22 mouse cellular contexts compared by ENCODE assay signal in genomic region chr9:61844645-61845044, GRCm38 (mm10).
A peak's percentile ranks its signal among the peaks of the same experiment; 100 is the strongest.
DNase-seq lines count a peak whose midpoint lies in the region; ATAC-seq lines count a peak whose summit lies in the region.
"Had no signal": no experiment of that assay in that cellular context is flagged by ENCODE, and none has a peak within 500 bp of the region (broad histone marks: within the 10 kb centered on the region; RNA-seq: fewer than 3 reads in every experiment).

No protein-coding gene starts in this region.

- H3K27me3 ChIP-seq in forebrain, embryonic 10.5 days (ENCODE audit: poor library complexity, severe bottlenecking): peaks cover 6% of the 10 kb centered on the region; the same call in 1 of the 2 replicates
- H3K27me3 ChIP-seq in forebrain, embryonic 13.5 days: no peaks in the 10 kb centered on the region
- H3K27me3 ChIP-seq in liver, embryonic 16.5 days (ENCODE audit: control insufficient read depth, insufficient read depth, low read depth, low read length): no peaks in the 10 kb centered on the region
- no peaks in the 10 kb centered on the region; the same call in 1 of the 2 replicates for H3K27me3 ChIP-seq in liver, embryonic 11.5 days (replicated peaks; ENCODE audit: control insufficient read depth, insufficient read depth, low read length)
- no peaks in the 10 kb centered on the region for H3K27me3 ChIP-seq in midbrain, embryonic 10.5 days (ENCODE audit: low read depth, poor library complexity, severe bottlenecking)
- H3K27me3 ChIP-seq in midbrain, embryonic 15.5 days (replicated peaks): no peaks in the 10 kb centered on the region
- H3K27me3 ChIP-seq: embryonic facial prominence, embryonic 15.5 days; forebrain, embryonic 12.5 days; hindbrain, embryonic 13.5 days had no signal

- peak overlapping the region; percentile 52 for H3K27ac ChIP-seq in forebrain, embryonic 10.5 days
- no peak overlapping the region for H3K27ac ChIP-seq in forebrain, embryonic 13.5 days
- H3K27ac ChIP-seq in liver, embryonic 16.5 days (ENCODE audit: low read length): peak overlapping the region; percentile 22
- no peak overlapping the region for H3K27ac ChIP-seq in liver, embryonic 11.5 days (ENCODE audit: low read depth, low read length)
- H3K27ac ChIP-seq in midbrain, embryonic 10.5 days (replicated peaks): peak overlapping the region; percentile 64; the same call in 1 of the 2 replicates
- no peak overlapping the region for H3K27ac ChIP-seq in midbrain, embryonic 15.5 days
- H3K27ac ChIP-seq: embryonic facial prominence, embryonic 15.5 days; forebrain, embryonic 12.5 days; heart, embryonic 13.5 days; hindbrain, embryonic 13.5 days had no signal

- no peak for DNase-seq in forebrain, embryonic 10.5 days (ENCODE audit: extremely low spot score, low spot score)
- DNase-seq in liver, embryonic 11.5 days (ENCODE audit: low spot score): no peak
- no peak for DNase-seq in midbrain, embryonic 10.5 days (ENCODE audit: low spot score)
- DNase-seq in layer of hippocampus, adult 11-12 months (ENCODE audit: low spot score): no peak
- DNase-seq: adrenal gland, adult 8-10 months; adrenal gland, postnatal 36 days; B cell, adult 2 months; cerebellum, adult 2 months; cerebellum, postnatal 10 days; embryo, embryonic 11 days; forebrain, postnatal 0 days; gastrocnemius, postnatal 14 days; heart, postnatal 36 days had no signal

- H3K4me1 ChIP-seq in forebrain, embryonic 10.5 days: peaks cover 16% of the 10 kb centered on the region
- peaks cover 6% of the 10 kb centered on the region; the same call in 1 of the 2 replicates for H3K4me1 ChIP-seq in forebrain, embryonic 13.5 days
- H3K4me1 ChIP-seq in liver, embryonic 16.5 days (ENCODE audit: control insufficient read depth, low read depth, low read length): peaks cover 6% of the 10 kb centered on the region
- H3K4me1 ChIP-seq in liver, embryonic 11.5 days (replicated peaks; ENCODE audit: control insufficient read depth, insufficient read depth, low read length): no peaks in the 10 kb centered on the region
- H3K4me1 ChIP-seq in midbrain, embryonic 10.5 days: peaks cover 12% of the 10 kb centered on the region
- no peaks in the 10 kb centered on the region for H3K4me1 ChIP-seq in midbrain, embryonic 15.5 days
- H3K4me1 ChIP-seq: embryonic facial prominence, embryonic 15.5 days; heart, embryonic 13.5 days; hindbrain, embryonic 13.5 days had no signal

- no peak overlapping the region for H3K9ac ChIP-seq in forebrain, embryonic 13.5 days
- no peak overlapping the region for H3K9ac ChIP-seq in liver, embryonic 16.5 days (ENCODE audit: low read depth, low read length)
- no peak overlapping the region for H3K9ac ChIP-seq in liver, embryonic 11.5 days (ENCODE audit: low read depth, low read length)
- H3K9ac ChIP-seq in midbrain, embryonic 15.5 days: no peak overlapping the region
- H3K9ac ChIP-seq: embryonic facial prominence, embryonic 15.5 days; forebrain, embryonic 12.5 days; forebrain, postnatal 0 days; heart, embryonic 13.5 days; hindbrain, embryonic 13.5 days had no signal

- no peak overlapping the region for H3K4me3 ChIP-seq in forebrain, embryonic 10.5 days
- no peak overlapping the region for H3K4me3 ChIP-seq in forebrain, embryonic 13.5 days
- no peak overlapping the region for H3K4me3 ChIP-seq in liver, embryonic 16.5 days (ENCODE audit: low read depth, low read length)
- H3K4me3 ChIP-seq in liver, embryonic 11.5 days (ENCODE audit: low read depth, low read length): no peak overlapping the region
- no peak overlapping the region for H3K4me3 ChIP-seq in midbrain, embryonic 10.5 days
- no peak overlapping the region for H3K4me3 ChIP-seq in midbrain, embryonic 15.5 days
- H3K4me3 ChIP-seq: embryonic facial prominence, embryonic 15.5 days; forebrain, embryonic 12.5 days; heart, embryonic 13.5 days; hindbrain, embryonic 13.5 days had no signal

- H3K4me2 ChIP-seq in forebrain, embryonic 13.5 days: no peak overlapping the region
- no peak overlapping the region for H3K4me2 ChIP-seq in liver, embryonic 16.5 days (ENCODE audit: low read depth, low read length)
- H3K4me2 ChIP-seq in liver, embryonic 11.5 days: no peak overlapping the region
- no peak overlapping the region for H3K4me2 ChIP-seq in midbrain, embryonic 15.5 days
- H3K4me2 ChIP-seq: embryonic facial prominence, embryonic 15.5 days; forebrain, embryonic 12.5 days; heart, embryonic 13.5 days; hindbrain, embryonic 13.5 days had no signal

- ATAC-seq in forebrain, embryonic 13.5 days: no peak
- ATAC-seq in liver, embryonic 16.5 days (ENCODE audit: low read depth): no peak
- ATAC-seq in liver, embryonic 11.5 days (replicated peaks; ENCODE audit: low FRiP score): no peak
- ATAC-seq in midbrain, embryonic 15.5 days (replicated peaks): no peak
- ATAC-seq: CD4-positive, CD25-positive, alpha-beta regulatory T cell, adult 4 months; forebrain, postnatal 0 days had no signal

- no peaks in the 10 kb centered on the region for H3K9me3 ChIP-seq in forebrain, embryonic 10.5 days
- no peaks in the 10 kb centered on the region for H3K9me3 ChIP-seq in forebrain, embryonic 13.5 days (replicated peaks)
- H3K9me3 ChIP-seq in liver, embryonic 16.5 days (replicated peaks; ENCODE audit: control insufficient read depth, low read length): no peaks in the 10 kb centered on the region
- no peaks in the 10 kb centered on the region for H3K9me3 ChIP-seq in liver, embryonic 11.5 days (ENCODE audit: control insufficient read depth, low read length)
- H3K9me3 ChIP-seq in midbrain, embryonic 10.5 days (replicated peaks): no peaks in the 10 kb centered on the region
- H3K9me3 ChIP-seq in midbrain, embryonic 15.5 days: no peaks in the 10 kb centered on the region
- H3K9me3 ChIP-seq: embryonic facial prominence, embryonic 15.5 days; forebrain, embryonic 12.5 days; G1E; heart, embryonic 13.5 days; hindbrain, embryonic 13.5 days had no signal

- H3K36me3 ChIP-seq in forebrain, embryonic 10.5 days (replicated peaks): no peaks in the 10 kb centered on the region
- H3K36me3 ChIP-seq in forebrain, embryonic 13.5 days (ENCODE audit: poor library complexity, severe bottlenecking): no peaks in the 10 kb centered on the region
- H3K36me3 ChIP-seq in liver, embryonic 16.5 days (ENCODE audit: control insufficient read depth, insufficient read depth): no peaks in the 10 kb centered on the region
- H3K36me3 ChIP-seq in liver, embryonic 11.5 days (ENCODE audit: control insufficient read depth, insufficient read depth, low read length): no peaks in the 10 kb centered on the region
- no peaks in the 10 kb centered on the region for H3K36me3 ChIP-seq in midbrain, embryonic 10.5 days
- no peaks in the 10 kb centered on the region for H3K36me3 ChIP-seq in midbrain, embryonic 15.5 days (replicated peaks)
- H3K36me3 ChIP-seq: embryonic facial prominence, embryonic 15.5 days; forebrain, embryonic 12.5 days; G1E; heart, embryonic 13.5 days; hindbrain, embryonic 13.5 days had no signal

- 91% methylated on average over 5 of the region's 5 CpGs for WGBS in forebrain, embryonic 10.5 days
- WGBS in forebrain, embryonic 13.5 days: 90% methylated on average over 5 of the region's 5 CpGs
- 61% methylated on average over 5 of the region's 5 CpGs for WGBS in liver, embryonic 16.5 days (ENCODE audit: insufficient replicate concordance)
- WGBS in liver, embryonic 11.5 days: 65% methylated on average over 5 of the region's 5 CpGs
- WGBS in midbrain, embryonic 10.5 days: 88% methylated on average over 5 of the region's 5 CpGs
- WGBS in midbrain, embryonic 15.5 days: 77% methylated on average over 5 of the region's 5 CpGs

Comparison
In these comparisons a context has a peak if more than half of its experiments do, and no peak if none do; other contexts are left out.
1. H3K27ac ChIP-seq: peak in forebrain, embryonic 10.5 days (single experiment), liver, embryonic 16.5 days (single experiment) and midbrain, embryonic 10.5 days (single experiment); none in forebrain, embryonic 13.5 days (single experiment), liver, embryonic 11.5 days (single experiment) and midbrain, embryonic 15.5 days (single experiment).